Mouse (Mus musculus) central nervous system, embryonic 18 days (tissue): Measurements from ENCODE around the gene Gm15128. TPM values are rescaled to one million over a fixed set of nuclear protein-coding genes. Genes with fewer than 3 reads are reported as not detected.

Experiments used
- polyA plus RNA-seq: library from polyadenylated mRNA; depleted of rRNA; stranded (reverse); fragments of >200 nt; gene quantifications from 2 replicates; pipeline ENCODE4 v1.2.3, GENCODE M21; 2012; rRNA removed

The Gm15128 gene
- not detected in 2 replicates for polyA plus RNA-seq

DNA sequence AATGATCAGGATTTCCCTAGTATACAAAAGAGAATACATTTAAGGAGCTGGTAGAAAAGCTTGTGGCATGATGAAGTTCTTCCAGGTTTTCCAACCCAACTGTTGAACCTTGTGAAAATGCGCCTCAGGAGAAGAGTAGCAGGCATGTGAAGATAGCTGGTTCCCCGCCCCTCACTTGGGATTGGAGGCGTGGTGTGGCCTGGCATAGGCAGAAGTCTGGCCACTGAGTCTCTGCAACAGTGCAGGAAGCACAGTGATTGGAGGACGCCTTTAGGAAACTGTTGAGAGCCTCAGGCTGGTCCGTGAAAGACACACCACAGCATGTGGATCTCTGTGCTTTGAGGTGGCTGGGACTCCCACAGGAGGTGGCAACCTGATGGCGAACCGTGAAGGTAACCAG is at the start of gene Gm15128:
Gm15128 (plus strand) TSS at position 301 of the 400 bp plus-strand sequence.

Other genes with a start within 250 kb of the Gm15128 start
- gene Lrch2, start 211.9 kb upstream of the Gm15128 start, polyA plus RNA-seq: 38.4 and 38.5 TPM in 2 replicates
- not detected in 2 replicates for gene Gm15080, start 227.0 kb downstream of the Gm15128 start, polyA plus RNA-seq